Mouse (Mus musculus) adrenal gland, postnatal 10 days (tissue): ENCODE data around the gene 4933403O08Rik. TPM values are rescaled to one million over a fixed set of nuclear protein-coding genes. Genes with fewer than 3 reads are reported as not detected.

Experiments
- DNase-seq: peaks from one replicate; pipeline ENCODE4 v3.0.0; 2021; ENCODE audit warnings: mixed read lengths
- long read RNA-seq, 2 experiments: library from polyadenylated mRNA; stranded (forward); transcript quantifications; one replicate each; pipeline ENCODE4 v2.0.0; 2021
- total RNA-seq, 2 experiments: library from RNA; stranded (reverse); gene quantifications; 2 replicates each; pipeline ENCODE4 v1.2.3; 2021

Gene 4933403O08Rik
- 1 to 10 TPM; 1.2 to 2.3 TPM for total RNA-seq
- long read RNA-seq, experiment 1 = 0 reads
- long read RNA-seq, experiment 2 = 0 reads

GRCm38 (mm10) chrX:112238749-112239148 lies at the start of gene 4933403O08Rik:
4933403O08Rik (plus strand) TSS chrX:112239049.
- DNase-seq = no peak

GRCm38 (mm10) chrX:112242916-112243315 lies 4.1 kb downstream of the 4933403O08Rik start:
- DNase-seq = no peak

GRCm38 (mm10) chrX:112255513-112255912 lies 16.7 kb downstream of the 4933403O08Rik start:
- no peak for DNase-seq

- DNase-seq = no peak
Observed at GRCm38 (mm10) chrX:112273550-112273949, 34.7 kb downstream of the 4933403O08Rik start.

Other genes with a start within 250 kb of the 4933403O08Rik start
- gene Tex16, start 228.0 kb upstream of the 4933403O08Rik start, total RNA-seq = 1 to 10 TPM; 1.2 to 2.9 TPM
- 10 to 100 TPM; 68.1 to 73.5 TPM for gene Apool, start 72.3 kb downstream of the 4933403O08Rik start, total RNA-seq
- gene Satl1, start 167.7 kb downstream of the 4933403O08Rik start, total RNA-seq = not detected